Mouse (Mus musculus) heart, embryonic 15.5 days (tissue): ENCODE data around the gene Ifitm7. TPM values are rescaled to one million over a fixed set of nuclear protein-coding genes. Genes with fewer than 3 reads are reported as not detected.
"Not testable (repeated sequence)": the region's sequence is repeated elsewhere in the genome, so short reads cannot be mapped to it uniquely, and the experiment has no call there.

ENCODE experiments used
- ATAC-seq: fragments of 200-750 bp; cut with Nextera tagmentation; replicated peaks from 2 replicates; pipeline ENCODE4 v1.8.0; 2017; ENCODE audit warnings: low read depth, moderate TSS enrichment; ENCODE audit not compliant: insufficient number of reproducible peaks, insufficient read depth, low FRiP score
- H3K27ac ChIP-seq: fragments of 300-500 bp; sonication (generic); 2 replicates; pipeline ENCODE4 v1.5.1; 2015; ENCODE audit warnings: mild to moderate bottlenecking, inconsistent platforms
- H3K27me3 ChIP-seq: fragments of 300-500 bp; sonication (generic); 2 replicates; pipeline ENCODE4 v1.6.1; 2015; ENCODE audit warnings: inconsistent platforms
- H3K36me3 ChIP-seq: fragments of 300-500 bp; sonication (generic); 2 replicates; pipeline ENCODE4 v1.6.1; 2015; ENCODE audit warnings: mild to moderate bottlenecking, inconsistent platforms
- H3K4me1 ChIP-seq: fragments of 300-500 bp; sonication (generic); replicated peaks from 2 replicates; pipeline ENCODE4 v1.6.1; 2015; ENCODE audit warnings: inconsistent platforms
- H3K4me2 ChIP-seq: fragments of 300-500 bp; sonication (generic); 2 replicates; pipeline ENCODE4 v1.6.1; 2015; ENCODE audit warnings: inconsistent platforms, mild to moderate bottlenecking, moderate library complexity
- H3K4me3 ChIP-seq: fragments of 300-500 bp; sonication (generic); 2 replicates; pipeline ENCODE4 v1.5.1; 2015; ENCODE audit warnings: mild to moderate bottlenecking, inconsistent platforms
- H3K9ac ChIP-seq: fragments of 300-500 bp; sonication (generic); 2 replicates; pipeline ENCODE4 v1.6.1; 2015; ENCODE audit warnings: mild to moderate bottlenecking, inconsistent platforms
- H3K9me3 ChIP-seq: fragments of 300-500 bp; sonication (generic); replicated peaks from 2 replicates; pipeline ENCODE4 v1.6.1; 2016; ENCODE audit warnings: inconsistent platforms
- WGBS: fragments of 180-500 bp; shearing (Covaris S2); methylation state at CpG from one replicate; pipeline ENCODE4 v1.1.7; 2015; ENCODE audit warnings: mixed read lengths; 5-methylcytosine and 5-hydroxymethylcytosine counted together
- polyA plus RNA-seq: library from polyadenylated mRNA; unstranded; fragments of >200 nt; fragmentation: Nextera tagmentation; extraction: Ambion mirVana; gene quantifications from 2 replicates; pipeline ENCODE4 v1.2.1, GENCODE M21; 2015

Gene Ifitm7
- polyA plus RNA-seq, 1 experiment from 2014 or later, result not detected

GRCm38 (mm10) chr16:13976358-13976896 lies 10.3 kb downstream of the Ifitm7 start:
- not testable (repeated sequence) for H3K9me3 ChIP-seq, H3K36me3 ChIP-seq, ATAC-seq, H3K4me2 ChIP-seq, H3K27me3 ChIP-seq, H3K27ac ChIP-seq, H3K9ac ChIP-seq, H3K4me3 ChIP-seq, H3K4me1 ChIP-seq
- WGBS, result 80% methylated on average over 4 of the region's 4 CpGs

DNA sequence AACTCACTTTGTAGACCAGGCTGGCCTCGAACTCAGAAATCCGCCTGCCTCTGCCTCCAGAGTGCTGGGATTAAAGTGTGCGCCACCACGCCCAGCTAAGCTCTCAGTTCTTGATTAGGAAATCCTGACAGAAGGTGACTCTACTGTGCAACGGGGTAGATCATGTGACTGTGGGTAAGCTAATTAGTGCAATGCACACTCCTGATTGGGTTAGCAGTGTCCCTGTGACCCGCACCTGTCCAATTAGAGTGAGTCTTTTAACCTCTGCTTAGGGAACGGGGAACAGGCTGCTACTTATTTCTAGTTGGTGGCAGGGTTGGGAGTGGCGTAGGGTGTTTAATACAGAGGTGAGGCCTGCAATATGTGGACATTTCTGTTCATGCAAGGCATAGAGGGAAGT lies 14.6 kb downstream of the Ifitm7 start:
- Histone ChIP-seq H3K9ac (no peak overlapping the region), H3K4me1 (no peaks in the 10 kb centered on the region), H3K9me3 (no peaks in the 10 kb centered on the region), H3K27me3 (no peaks in the 10 kb centered on the region), H3K36me3 (no peaks in the 10 kb centered on the region), H3K4me2 (no peak overlapping the region), H3K27ac (no peak overlapping the region), H3K4me3 (no peak overlapping the region)
- WGBS, result 83% methylated on average over 8 of the region's 8 CpGs
- ATAC-seq, result no peak

GRCm38 (mm10) chr16:13969096-13969495 lies 17.6 kb downstream of the Ifitm7 start:
- Histone ChIP-seq H3K4me1 (no peaks in the 10 kb centered on the region), H3K36me3 (no peaks in the 10 kb centered on the region), H3K9me3 (no peaks in the 10 kb centered on the region), H3K4me3 (no peak overlapping the region), H3K9ac (no peak overlapping the region), H3K4me2 (no peak overlapping the region), H3K27me3 (no peaks in the 10 kb centered on the region), H3K27ac (no peak overlapping the region)
- 87% methylated on average over 1 of the region's 1 CpGs for WGBS
- ATAC-seq, result no peak

- Histone ChIP-seq H3K4me1 (no peaks in the 10 kb centered on the region), H3K9me3 (no peaks in the 10 kb centered on the region), H3K4me2 (no peak overlapping the region), H3K9ac (no peak overlapping the region), H3K4me3 (no peak overlapping the region), H3K36me3 (no peaks in the 10 kb centered on the region), H3K27ac (no peak overlapping the region), H3K27me3 (no peaks in the 10 kb centered on the region)
- ATAC-seq, result no peak
- WGBS, result 35% methylated on average over 1 of the region's 1 CpGs
Measured at GRCm38 (mm10) chr16:13962053-13962452, 24.6 kb downstream of the Ifitm7 start.

DNA sequence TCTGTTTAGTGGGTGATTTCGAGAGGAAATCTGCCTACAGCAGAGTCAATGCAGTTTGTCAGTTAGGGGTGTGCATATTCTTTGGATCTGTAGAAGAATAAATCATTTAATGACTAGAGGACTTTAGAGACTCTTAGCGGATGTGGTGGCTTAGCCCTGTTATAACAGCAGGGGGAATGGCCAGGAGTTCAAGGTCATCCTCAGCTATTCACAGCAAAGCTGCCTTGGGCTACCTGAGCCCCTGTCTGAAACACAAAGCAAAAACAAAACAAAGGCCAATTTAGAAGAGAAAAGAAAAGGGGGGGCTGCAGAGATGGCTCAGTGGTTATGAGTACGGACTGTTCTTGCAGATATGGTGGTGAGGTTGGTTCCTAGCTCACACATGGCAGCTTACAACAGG lies 35.4 kb downstream of the Ifitm7 start:
- no peak for ATAC-seq
- H3K36me3 ChIP-seq, result no peaks in the 10 kb centered on the region
- no peak overlapping the region for H3K9ac ChIP-seq
- WGBS, result 78% methylated on average over 3 of the region's 3 CpGs
- H3K4me3 ChIP-seq, result no peak overlapping the region
- no peaks in the 10 kb centered on the region for H3K4me1 ChIP-seq
- H3K27me3 ChIP-seq, result no peaks in the 10 kb centered on the region
- H3K4me2 ChIP-seq, result no peak overlapping the region
- H3K9me3 ChIP-seq, result no peaks in the 10 kb centered on the region
- no peak overlapping the region for H3K27ac ChIP-seq

DNA sequence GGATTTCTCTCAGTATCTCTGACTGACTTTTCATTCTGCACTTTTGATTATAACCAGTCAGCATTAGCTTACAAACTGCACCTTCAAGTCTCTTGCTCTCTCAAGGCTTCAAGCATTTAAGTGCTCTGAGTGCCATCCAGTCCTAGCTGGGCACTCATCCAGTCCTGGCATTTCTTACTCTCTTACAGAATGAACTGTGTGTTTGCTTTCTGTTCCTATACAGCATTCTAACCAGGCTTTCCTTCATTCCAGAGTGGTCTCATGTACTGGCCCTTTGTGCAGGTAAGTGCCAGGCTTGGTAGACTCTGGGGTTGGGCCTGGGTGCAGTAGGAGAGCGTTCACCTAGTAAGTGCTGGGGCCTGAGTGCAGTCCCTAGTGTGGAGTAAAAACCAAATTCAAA lies 40.4 kb downstream of the Ifitm7 start:
- WGBS, result 88% methylated on average over 1 of the region's 1 CpGs
- H3K36me3 ChIP-seq, result no peaks in the 10 kb centered on the region
- no peaks in the 10 kb centered on the region for H3K4me1 ChIP-seq
- H3K9me3 ChIP-seq, result no peaks in the 10 kb centered on the region
- no peak; the same call in 1 of the 2 replicates for ATAC-seq
- H3K27me3 ChIP-seq, result peaks cover 13% of the 10 kb centered on the region
- no peak overlapping the region for H3K9ac ChIP-seq
- H3K27ac ChIP-seq, result no peak overlapping the region
- H3K4me2 ChIP-seq, result no peak overlapping the region
- no peak overlapping the region for H3K4me3 ChIP-seq

GRCm38 (mm10) chr16:13945153-13945552 lies 41.5 kb downstream of the Ifitm7 start:
- WGBS, result 65% methylated on average over 4 of the region's 4 CpGs
- no peak overlapping the region for H3K4me3 ChIP-seq

GRCm38 (mm10) chr16:13944752-13945151 lies 41.9 kb downstream of the Ifitm7 start:
- H3K4me1 ChIP-seq, result peaks cover 7% of the 10 kb centered on the region; the same call in 1 of the 2 replicates
- ATAC-seq, result no peak
- no peak overlapping the region for H3K9ac ChIP-seq
- H3K27ac ChIP-seq, result no peak overlapping the region
- no peak overlapping the region for H3K4me2 ChIP-seq
- H3K9me3 ChIP-seq, result no peaks in the 10 kb centered on the region
- H3K4me3 ChIP-seq, result no peak overlapping the region
- H3K36me3 ChIP-seq, result no peaks in the 10 kb centered on the region
- WGBS, result 71% methylated on average over 5 of the region's 5 CpGs
- H3K27me3 ChIP-seq, result peaks cover 21% of the 10 kb centered on the region

More at GRCm38 (mm10) chr16:13945153-13945552, 41.5 kb downstream of the Ifitm7 start:
- Histone ChIP-seq H3K27ac (no peak overlapping the region), H3K9me3 (no peaks in the 10 kb centered on the region), H3K4me2 (no peak overlapping the region), H3K27me3 (peaks cover 21% of the 10 kb centered on the region), H3K9ac (no peak overlapping the region), H3K4me1 (peaks cover 7% of the 10 kb centered on the region; the same call in 1 of the 2 replicates), H3K36me3 (no peaks in the 10 kb centered on the region)
- ATAC-seq, result no peak

DNA sequence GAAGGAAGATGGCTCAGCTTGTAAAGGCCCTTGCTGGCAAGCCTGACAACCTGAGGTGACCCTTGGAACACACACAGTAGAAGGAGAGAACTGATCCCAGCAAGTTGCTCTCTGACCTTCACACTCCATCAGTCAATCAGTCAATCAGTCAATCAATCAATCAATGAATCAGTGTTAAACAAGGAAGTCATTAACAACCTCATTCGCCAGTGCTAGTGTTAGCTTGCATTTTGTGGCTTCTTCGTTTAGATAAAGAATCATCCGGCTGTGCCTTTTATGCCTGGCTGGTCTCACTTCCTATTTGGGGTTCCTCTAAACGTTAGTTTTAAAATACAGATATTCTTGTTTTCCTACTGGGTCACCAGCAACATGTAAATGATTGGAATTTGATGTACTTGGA lies 42.5 kb downstream of the Ifitm7 start:
- Histone ChIP-seq H3K27me3 (peaks cover 21% of the 10 kb centered on the region), H3K4me3 (no peak overlapping the region), H3K4me1 (peaks cover 7% of the 10 kb centered on the region; the same call in 1 of the 2 replicates), H3K9ac (no peak overlapping the region), H3K27ac (no peak overlapping the region), H3K36me3 (no peaks in the 10 kb centered on the region), H3K9me3 (no peaks in the 10 kb centered on the region), H3K4me2 (no peak overlapping the region)
- ATAC-seq, result no peak
- 39% methylated on average over 4 of the region's 4 CpGs for WGBS

GRCm38 (mm10) chr16:13940847-13941395 lies 45.8 kb downstream of the Ifitm7 start:
- Histone ChIP-seq H3K4me2 (peak overlapping the region; percentile 99), H3K27ac (no peak overlapping the region), H3K4me1 (peaks cover 7% of the 10 kb centered on the region; the same call in 1 of the 2 replicates), H3K27me3 (peaks cover 21% of the 10 kb centered on the region), H3K9ac (peak overlapping the region; percentile 56), H3K36me3 (no peaks in the 10 kb centered on the region), H3K4me3 (peak overlapping the region; percentile 64), H3K9me3 (no peaks in the 10 kb centered on the region)
- 2% methylated on average over 34 of the region's 34 CpGs for WGBS
- peak; percentile 50 for ATAC-seq

- no peaks in the 10 kb centered on the region for H3K9me3 ChIP-seq
- H3K9ac ChIP-seq, result peak overlapping the region; percentile 56
- peak overlapping the region; percentile 99 for H3K4me2 ChIP-seq
- no peak overlapping the region for H3K27ac ChIP-seq
- peaks cover 7% of the 10 kb centered on the region; the same call in 1 of the 2 replicates for H3K4me1 ChIP-seq
- H3K4me3 ChIP-seq, result peak overlapping the region; percentile 64
- H3K27me3 ChIP-seq, result peaks cover 21% of the 10 kb centered on the region
- WGBS, result 5% methylated on average over 28 of the region's 28 CpGs
- no peaks in the 10 kb centered on the region for H3K36me3 ChIP-seq
- peak; percentile 78 for ATAC-seq
Measured at GRCm38 (mm10) chr16:13940139-13940846, 46.4 kb downstream of the Ifitm7 start.
